Mouse (Mus musculus): ENCODE results near the gene Tppp2.

The Tppp2 gene

GRCm38 (mm10) chr14:51918125-51918524 is at the start of gene Tppp2:
Gene Tppp2 (plus strand): TSS chr14:51918425.
- DNase-seq (ENCODE audit: low spot score in 2 of 2) = no peak

GRCm38 (mm10) chr14:51870756-51871155 is 47.5 kb upstream of the Tppp2 start:
- DNase-seq (ENCODE audit: low spot score in 2 of 2) = no peak

GRCm38 (mm10) chr14:51871741-51872140 is 46.5 kb upstream of the Tppp2 start:
- DNase-seq (ENCODE audit: low spot score in 2 of 2) = no peak

- DNase-seq (ENCODE audit: low spot score in 2 of 2) = no peak
Measured at GRCm38 (mm10) chr14:51877517-51877916, 40.7 kb upstream of the Tppp2 start.

- DNase-seq (ENCODE audit: low spot score in 2 of 2) = peak; percentile 59 to 70
Measured at GRCm38 (mm10) chr14:51883527-51884030, 34.6 kb upstream of the Tppp2 start.

GRCm38 (mm10) chr14:51884031-51884544 is 34.1 kb upstream of the Tppp2 start:
- no peak for DNase-seq (ENCODE audit: low spot score in 2 of 2)

GRCm38 (mm10) chr14:51884598-51885331 is 33.5 kb upstream of the Tppp2 start, which contains the start of gene Mettl17:
Gene Mettl17 (plus strand): TSS chr14:51884842.
- DNase-seq (ENCODE audit: low spot score in 2 of 2) = peak; percentile 91 to 92

GRCm38 (mm10) chr14:51886051-51886450 is 32.2 kb upstream of the Tppp2 start:
- DNase-seq (ENCODE audit: low spot score in 2 of 2) = no peak

GRCm38 (mm10) chr14:51889833-51890232 is 28.4 kb upstream of the Tppp2 start:
- no peak for DNase-seq (ENCODE audit: low spot score in 2 of 2)

- DNase-seq (ENCODE audit: low spot score in 2 of 2) = no peak
Measured at GRCm38 (mm10) chr14:51892191-51892939, 25.9 kb upstream of the Tppp2 start, which contains the start of gene Slc39a2. Gene Slc39a2 (plus strand): TSS chr14:51892889.

GRCm38 (mm10) chr14:51893094-51893794 is 25.0 kb upstream of the Tppp2 start:
- no peak for DNase-seq (ENCODE audit: low spot score in 2 of 2)

GRCm38 (mm10) chr14:51893809-51894208 is 24.4 kb upstream of the Tppp2 start:
- no peak for DNase-seq (ENCODE audit: low spot score in 2 of 2)

GRCm38 (mm10) chr14:51895071-51895470 is 23.2 kb upstream of the Tppp2 start:
- no peak for DNase-seq (ENCODE audit: low spot score in 2 of 2)

- DNase-seq (ENCODE audit: low spot score in 2 of 2) = no peak
Measured at GRCm38 (mm10) chr14:51896019-51896418, 22.2 kb upstream of the Tppp2 start.

GRCm38 (mm10) chr14:51896539-51897170 is 21.6 kb upstream of the Tppp2 start:
- DNase-seq (ENCODE audit: low spot score in 2 of 2) = no peak

- no peak for DNase-seq (ENCODE audit: low spot score in 2 of 2)
Measured at GRCm38 (mm10) chr14:51899351-51899750, 18.9 kb upstream of the Tppp2 start.

GRCm38 (mm10) chr14:51902806-51903710 is 15.2 kb upstream of the Tppp2 start:
- peak; percentile 77 to 82 for DNase-seq (ENCODE audit: low spot score in 2 of 2)

GRCm38 (mm10) chr14:51903782-51904181 is 14.4 kb upstream of the Tppp2 start:
- DNase-seq (ENCODE audit: low spot score in 2 of 2) = no peak

- no peak for DNase-seq (ENCODE audit: low spot score in 2 of 2)
Measured at GRCm38 (mm10) chr14:51904706-51905105, 13.5 kb upstream of the Tppp2 start.

- no peak for DNase-seq (ENCODE audit: low spot score in 2 of 2)
Measured at GRCm38 (mm10) chr14:51906102-51906501, 12.1 kb upstream of the Tppp2 start.
